Mouse (Mus musculus): ENCODE results near the gene Exoc6.

Exoc6 gene

DNA sequence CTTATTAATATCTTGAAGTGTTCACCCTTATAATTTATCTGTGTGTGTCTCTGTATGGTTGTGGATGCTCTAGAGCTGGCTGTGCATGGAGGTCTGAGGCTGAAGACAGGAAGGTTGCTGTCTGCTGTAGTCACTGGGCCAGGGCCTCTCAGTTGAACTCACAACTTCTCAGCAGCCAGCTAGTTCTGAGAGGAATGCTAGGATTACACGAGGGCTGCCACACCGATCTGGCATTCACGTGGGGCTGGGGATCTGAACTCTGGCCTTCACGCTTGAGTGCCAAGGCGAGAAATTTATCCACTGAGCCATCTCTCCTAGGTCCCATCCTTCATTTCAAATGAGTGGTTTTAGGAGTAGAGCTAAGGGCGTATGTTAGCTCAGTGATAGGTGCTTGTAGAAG is 30.2 kb downstream of the Exoc6 start:
- DNase-seq: no peak

DNA sequence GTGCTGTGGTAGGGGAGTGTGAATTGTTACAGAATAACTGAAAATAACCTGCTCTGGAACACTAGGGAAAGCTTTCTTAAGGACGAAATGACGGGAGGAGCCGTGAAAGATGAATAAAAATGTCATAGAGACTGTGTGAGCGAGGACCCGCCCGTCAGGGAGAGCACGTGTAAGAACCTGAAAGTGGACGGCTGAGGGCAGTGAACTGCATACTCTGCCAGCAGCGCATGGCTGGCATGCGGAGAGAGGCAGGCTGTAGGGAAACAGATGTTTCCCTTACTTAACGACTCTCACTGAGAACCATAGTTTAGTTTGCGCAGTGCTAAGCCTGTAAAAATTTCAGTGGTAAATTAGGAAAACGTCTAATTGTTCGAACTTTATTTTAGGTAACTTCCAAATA is 35.0 kb downstream of the Exoc6 start:
- DNase-seq: no peak

- DNase-seq: no peak
Observed at GRCm38 (mm10) chr19:37585684-37586083, 35.5 kb downstream of the Exoc6 start.

DNA sequence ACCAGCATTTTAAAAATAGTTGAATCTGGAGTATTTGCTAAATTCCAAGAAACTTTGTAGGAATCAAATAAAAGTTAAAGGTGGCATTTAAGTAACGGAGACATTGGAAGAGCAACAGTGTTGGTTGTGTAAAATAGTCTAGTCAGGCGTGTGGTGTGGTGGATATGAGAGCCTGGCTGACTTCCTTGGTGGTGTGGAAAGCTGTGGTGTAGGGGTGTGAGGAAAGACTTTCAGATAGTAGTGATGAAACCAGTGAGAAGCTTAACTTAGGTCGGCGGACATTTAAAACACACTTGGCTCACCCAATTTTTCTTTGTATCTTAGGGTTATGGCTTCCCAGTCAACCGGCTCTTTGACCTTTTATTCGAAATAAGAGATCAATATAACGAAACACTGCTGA is 40.3 kb downstream of the Exoc6 start:
- DNase-seq: no peak

DNA sequence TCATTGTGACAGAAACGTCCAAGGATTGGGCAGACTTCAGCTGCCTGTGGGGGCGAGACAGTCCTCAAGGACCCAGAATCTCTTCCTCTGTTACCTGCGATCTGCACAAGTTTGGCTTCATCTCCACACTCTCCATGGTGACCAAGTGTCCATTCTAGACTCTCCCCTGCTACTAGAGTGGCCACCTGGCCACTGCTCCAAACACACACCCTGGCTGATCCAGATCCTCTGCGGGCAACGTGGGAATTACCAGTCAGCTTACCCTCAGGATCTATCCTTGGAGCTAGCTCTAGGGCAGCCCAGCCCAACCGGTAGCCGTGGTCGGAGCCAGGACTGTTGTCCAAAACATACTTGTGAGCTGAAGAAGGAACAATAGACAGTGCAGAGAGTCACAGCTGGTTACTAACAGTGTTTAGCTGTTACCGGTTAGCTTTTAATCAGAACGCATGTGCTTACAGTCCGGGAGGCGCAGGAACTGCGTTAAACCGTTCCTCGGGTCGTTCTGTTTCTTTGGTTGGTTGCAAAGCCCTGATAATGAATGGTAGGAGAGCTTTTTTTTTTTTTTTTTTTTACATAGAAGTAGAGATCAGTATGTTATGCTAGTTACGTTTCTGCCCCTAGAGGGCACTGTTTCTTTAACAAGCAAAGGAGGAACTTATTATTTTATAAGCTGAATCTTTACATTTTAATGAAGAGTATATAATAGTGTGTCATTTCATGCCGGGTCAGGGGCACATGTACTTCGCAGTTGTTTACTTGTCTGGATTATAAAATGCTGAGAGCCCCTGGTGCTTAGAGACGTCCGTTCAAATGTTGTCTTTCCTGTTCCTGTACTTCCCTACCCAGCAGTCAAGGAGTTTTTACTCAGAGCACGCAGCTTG is 52.0 kb downstream of the Exoc6 start:
- peak; percentile 23 for DNase-seq

GRCm38 (mm10) chr19:37609991-37610390 is 59.8 kb downstream of the Exoc6 start:
- no peak for DNase-seq

GRCm38 (mm10) chr19:37612893-37613292 is 62.7 kb downstream of the Exoc6 start:
- no peak for DNase-seq

- no peak for DNase-seq
Observed at GRCm38 (mm10) chr19:37615039-37615630, 64.9 kb downstream of the Exoc6 start.

- no peak for DNase-seq
Observed at GRCm38 (mm10) chr19:37647994-37648393, 97.8 kb downstream of the Exoc6 start.

DNA sequence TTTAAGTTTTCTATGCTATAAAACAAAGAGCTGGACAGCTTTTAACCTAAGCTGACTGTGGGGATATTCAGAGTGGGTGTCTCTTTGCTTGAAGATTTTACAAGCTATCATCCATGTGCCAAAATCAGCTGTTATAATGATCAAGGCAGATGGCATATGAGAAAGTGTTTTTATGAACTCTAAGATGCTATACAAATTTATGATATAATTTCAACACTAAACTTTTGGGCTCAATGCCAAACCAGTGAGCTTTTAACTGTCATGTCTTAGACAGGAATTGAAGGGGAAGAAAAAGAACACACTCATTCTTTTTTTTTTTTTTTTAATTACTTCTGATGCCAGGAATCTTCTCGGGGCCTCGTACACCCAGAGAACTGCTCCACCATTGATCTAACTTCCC is 100.3 kb downstream of the Exoc6 start:
- DNase-seq: no peak

- DNase-seq: no peak
Observed at GRCm38 (mm10) chr19:37654012-37654411, 103.8 kb downstream of the Exoc6 start.

DNA sequence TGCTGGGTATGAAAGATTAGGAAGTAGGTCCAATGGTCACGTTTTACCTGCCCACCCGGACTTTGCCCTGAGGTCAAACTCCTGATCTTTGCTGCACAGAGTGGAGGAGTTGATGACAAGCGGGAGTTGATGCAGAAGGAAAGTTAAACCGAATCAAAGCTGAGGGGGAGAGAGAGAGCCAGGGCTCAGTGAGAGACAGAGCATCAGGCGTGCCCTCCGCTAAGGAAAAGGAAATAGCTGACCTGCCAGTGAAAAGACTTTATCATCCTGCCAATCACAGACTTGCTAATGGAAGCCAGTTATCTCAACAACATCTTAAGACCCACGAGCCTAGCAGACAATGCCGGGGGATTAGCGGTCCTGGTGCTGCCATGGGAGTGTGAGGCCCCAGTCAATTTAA is 106.2 kb downstream of the Exoc6 start:
- DNase-seq: no peak

GRCm38 (mm10) chr19:37665256-37665655 is 115.0 kb downstream of the Exoc6 start:
- DNase-seq: no peak

DNA sequence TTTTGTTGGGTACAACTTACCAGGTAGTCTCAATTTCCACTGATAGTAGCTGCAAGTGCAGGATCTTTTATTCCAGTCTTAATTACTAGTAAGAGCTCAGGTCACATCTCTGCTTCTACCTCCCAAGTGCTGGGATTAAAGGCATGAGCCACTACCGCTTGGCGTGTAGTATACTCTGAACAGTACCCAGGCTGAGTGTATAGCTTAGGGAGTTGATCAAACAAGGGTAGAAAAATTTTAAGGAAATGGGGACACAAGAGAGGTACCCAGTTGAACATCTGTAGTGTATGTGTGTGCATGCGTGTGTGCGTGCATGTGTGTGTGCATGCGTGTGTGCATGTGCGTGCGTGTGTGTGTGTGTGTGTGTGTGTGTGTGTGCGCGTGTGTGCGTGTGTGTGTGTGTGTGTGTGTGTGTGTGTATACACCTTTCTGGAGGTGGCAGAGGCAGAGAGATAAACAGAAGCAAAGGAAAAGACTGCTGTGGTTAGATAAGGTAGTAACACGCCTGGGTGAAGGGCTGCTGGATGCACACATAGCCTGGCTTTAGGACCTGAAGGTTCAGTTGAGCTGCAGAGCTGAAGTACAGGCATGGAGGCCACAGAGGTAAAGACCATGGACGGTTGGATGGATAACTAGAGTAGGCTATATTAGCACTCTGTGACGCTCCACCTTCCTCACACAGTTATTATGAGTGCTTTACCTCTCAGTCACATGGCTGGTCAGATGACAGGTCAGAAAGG is 117.8 kb downstream of the Exoc6 start:
- no peak for DNase-seq

- DNase-seq: no peak
Observed at GRCm38 (mm10) chr19:37668657-37669056, 118.4 kb downstream of the Exoc6 start.

- DNase-seq: no peak
Observed at GRCm38 (mm10) chr19:37669486-37669885, 119.3 kb downstream of the Exoc6 start.

GRCm38 (mm10) chr19:37673393-37673792 is 123.2 kb downstream of the Exoc6 start:
- DNase-seq: no peak

GRCm38 (mm10) chr19:37685281-37685680 is 135.1 kb downstream of the Exoc6 start, which contains the start of gene Cyp26c1:
Gene Cyp26c1 (plus strand): TSS chr19:37685581.
- DNase-seq: no peak

GRCm38 (mm10) chr19:37686347-37686746 is 136.1 kb downstream of the Exoc6 start:
- no peak for DNase-seq

- no peak for DNase-seq
Observed at GRCm38 (mm10) chr19:37686941-37687850, 137.0 kb downstream of the Exoc6 start.

DNA sequence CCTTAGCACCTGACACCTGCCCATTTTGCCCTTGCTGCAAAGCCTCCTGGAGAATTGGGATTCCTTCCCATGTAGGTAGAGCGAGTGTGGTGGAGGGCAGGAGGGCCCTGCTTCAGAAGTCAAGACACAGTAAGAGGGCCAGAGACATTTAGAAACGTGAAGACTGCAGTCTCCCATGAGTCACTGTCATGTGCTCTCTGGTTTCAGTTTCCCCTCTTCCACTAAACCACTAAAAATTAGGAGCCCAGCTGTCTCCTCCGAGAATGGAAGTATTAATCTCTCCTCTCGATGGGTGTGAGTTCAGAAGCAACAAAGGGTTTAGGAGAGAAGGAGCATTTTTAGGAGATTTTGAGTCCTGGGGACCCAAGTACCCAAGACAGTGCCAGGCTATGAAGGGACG is 139.3 kb downstream of the Exoc6 start:
- DNase-seq: no peak

DNA sequence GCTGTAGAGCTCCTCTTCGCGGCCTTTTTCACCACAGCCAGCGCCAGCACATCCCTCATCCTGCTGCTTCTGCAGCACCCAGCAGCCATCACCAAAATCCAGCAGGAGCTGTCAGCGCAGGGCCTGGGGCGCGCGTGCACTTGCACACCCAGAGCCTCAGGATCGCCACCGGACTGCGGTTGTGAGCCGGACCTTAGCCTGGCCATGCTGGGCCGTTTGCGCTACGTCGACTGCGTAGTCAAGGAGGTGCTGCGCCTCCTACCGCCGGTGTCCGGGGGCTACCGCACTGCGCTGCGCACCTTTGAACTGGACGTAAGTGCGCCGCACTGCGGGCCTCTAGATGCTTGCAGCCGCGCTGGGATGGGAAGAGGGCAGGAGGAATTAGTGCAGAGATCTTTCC is 140.5 kb downstream of the Exoc6 start:
- DNase-seq: no peak

- DNase-seq: peak; percentile 61
Observed at GRCm38 (mm10) chr19:37692879-37693278, 142.7 kb downstream of the Exoc6 start.
